Mouse (Mus musculus): ENCODE measurements at regions not wholly inside any gene's neighbourhood (a gene's known extent, or its start where the extent isn't known, plus 50 kb on each side); places are given as distances from the start of the nearest gene placed in this dataset.

DNA sequence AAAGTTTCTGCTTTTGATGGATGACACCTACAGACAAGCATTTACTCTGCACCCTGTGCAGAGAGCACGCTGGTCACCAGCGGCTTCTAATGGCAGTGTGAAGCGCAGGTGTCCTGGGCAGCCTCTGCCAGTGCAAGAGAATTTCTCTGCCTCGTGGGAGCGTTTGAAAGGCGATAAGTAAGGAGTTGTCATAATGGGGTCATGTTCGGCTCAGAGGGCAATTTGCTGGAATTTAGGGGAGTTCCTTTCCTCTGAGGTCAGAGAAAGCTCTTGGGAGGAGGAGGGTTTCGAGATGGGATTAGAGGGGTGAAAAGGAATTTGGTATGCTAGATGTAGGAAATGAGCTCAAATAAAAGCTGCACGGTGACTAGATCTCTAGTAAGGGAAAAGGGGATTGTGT is 144.5 kb downstream of the Ttc32 start:
- DNase-seq (ENCODE audit: low spot score in 2 of 2), result no peak

DNA sequence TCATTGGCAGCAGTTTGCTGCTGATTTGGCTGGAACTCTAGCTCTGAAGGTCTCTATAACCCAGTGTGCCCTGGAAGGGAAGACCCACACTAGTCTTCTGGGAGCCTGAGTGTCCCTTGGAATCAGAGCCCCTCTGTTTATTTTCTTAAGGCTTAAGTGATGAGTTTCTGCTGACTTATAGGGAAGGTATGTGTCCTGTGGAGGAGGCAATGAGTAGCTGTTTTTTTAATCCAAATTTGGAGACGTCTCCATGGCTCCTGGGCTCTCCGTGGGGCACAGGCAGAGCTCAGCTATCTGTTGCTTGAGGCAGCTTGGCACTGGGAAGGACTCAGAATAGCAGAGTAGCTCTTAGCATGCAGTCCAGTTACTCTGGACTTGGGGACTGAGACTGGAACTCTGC is 146.4 kb downstream of the Ttc32 start:
- DNase-seq (ENCODE audit: low spot score in 2 of 2), result no peak

DNA sequence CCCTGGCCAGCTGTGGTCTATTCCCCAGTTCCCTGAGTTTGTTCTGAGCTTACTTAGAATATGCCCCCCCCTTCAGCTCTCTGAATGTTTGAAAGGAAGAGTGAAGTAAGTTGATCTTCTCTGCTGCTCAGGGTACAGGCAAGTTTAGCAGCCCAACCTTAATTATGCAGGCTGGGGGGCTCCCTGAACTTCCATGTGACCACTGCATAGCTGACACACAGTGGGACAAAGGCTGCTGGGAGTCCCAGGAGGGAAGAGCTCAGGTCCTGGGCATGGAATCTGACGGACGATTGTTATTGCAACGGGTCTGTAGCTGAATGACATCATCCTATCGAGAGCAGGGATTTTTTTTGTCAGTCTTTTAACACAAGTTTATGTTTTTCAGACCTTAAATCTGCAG is 148.8 kb downstream of the Ttc32 start:
- no peak for DNase-seq (ENCODE audit: low spot score in 2 of 2)

DNA sequence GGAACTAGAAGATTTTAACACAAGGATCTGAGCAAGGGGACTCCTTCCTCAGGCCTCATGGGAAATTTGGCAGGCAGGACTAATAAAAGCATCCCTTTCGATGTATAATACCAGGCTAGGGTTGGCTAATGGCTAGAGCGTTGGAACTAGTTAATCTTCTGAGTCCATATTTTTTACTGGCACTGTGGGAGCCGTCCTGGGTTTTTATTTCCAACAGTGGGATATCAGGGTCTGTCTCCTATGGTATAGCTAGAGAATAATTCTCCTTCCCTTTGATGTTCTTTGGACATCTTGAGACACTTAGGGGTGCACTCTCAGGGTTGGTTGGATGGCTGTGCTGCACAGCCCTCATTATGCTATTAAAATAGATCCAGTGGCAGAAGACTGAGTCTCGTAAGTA is 150.9 kb downstream of the Ttc32 start:
- no peak for DNase-seq (ENCODE audit: low spot score in 2 of 2)

DNA sequence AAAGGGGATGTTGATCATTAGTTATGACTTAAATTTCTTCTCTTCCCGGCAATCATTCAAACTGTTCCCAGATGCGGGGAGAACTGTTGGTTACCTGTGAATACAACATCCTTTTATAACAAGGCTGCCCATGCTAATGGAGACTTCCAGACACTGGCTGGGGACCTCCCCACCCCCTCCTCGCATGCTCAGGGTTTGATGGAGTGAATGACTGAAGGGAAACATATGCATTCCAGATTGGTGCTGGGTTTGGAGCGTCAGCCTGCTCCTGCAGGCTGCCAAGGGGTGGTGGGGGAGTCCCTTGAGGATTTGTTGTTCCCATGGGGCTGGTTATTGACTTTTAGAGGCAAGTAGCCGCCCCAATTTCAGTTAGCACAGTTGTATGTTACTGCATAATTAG is 161.9 kb downstream of the Ttc32 start:
- DNase-seq (ENCODE audit: low spot score in 2 of 2), result no peak

DNA sequence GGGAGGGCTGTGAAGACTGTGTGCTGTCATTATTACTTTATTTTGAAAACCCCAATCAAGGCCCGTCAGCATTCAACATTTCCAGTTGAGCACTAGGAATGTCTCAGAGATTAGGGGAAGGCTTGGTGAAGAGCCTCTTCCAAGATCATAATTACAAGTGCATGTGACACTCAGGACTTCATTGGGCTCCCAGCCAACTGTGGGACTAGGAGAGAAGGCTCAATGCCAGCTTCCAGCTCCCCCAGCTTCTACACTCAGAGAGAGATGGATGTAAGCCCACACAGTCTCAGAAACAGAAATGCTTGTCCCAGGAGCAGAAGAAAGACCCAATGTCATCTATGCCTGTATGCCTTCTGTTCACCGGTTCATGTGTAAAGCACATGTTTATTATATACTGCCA is 169.5 kb downstream of the Ttc32 start:
- DNase-seq (ENCODE audit: low spot score in 2 of 2), result no peak

DNA sequence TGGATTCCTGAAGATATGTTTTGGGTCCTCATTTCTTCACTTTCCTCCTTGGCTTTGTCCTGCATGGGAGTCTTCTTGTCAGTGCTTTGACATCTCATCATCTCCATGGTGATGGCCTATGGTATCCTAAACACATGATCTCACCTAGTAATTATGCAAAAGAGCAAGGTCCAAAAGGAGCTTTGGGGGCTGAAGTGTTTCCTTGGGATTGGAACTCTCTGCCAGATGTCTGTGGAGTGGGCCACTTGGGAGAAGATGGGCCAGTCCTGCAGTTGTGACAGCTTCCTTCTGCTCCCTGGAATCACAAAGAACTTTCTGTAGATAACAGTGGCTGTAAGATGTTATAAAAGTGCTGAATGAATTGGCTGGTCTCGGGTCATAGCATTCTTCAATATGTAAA is 182.4 kb downstream of the Ttc32 start:
- DNase-seq (ENCODE audit: low spot score in 2 of 2), result no peak

DNA sequence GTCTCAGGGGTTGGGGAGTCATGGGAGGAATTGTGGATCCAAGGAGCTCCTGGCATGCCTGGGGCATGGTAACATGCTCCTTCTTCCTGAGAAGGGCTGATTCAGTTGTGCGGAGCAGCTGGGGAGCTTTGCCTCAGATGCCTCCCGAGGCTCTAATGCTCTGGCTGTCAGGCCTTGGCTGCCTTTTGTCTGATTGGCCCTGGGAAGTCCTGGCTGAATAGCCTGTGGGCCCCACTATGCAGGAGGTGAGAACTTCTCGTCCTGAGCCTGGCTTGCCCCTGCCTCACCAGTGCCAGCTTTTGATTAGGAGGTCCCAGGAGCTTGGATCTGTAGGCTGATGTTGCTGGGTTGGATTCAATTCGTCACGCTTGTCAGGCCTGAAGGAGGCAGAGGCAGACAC is 195.2 kb downstream of the Ttc32 start:
- no peak for DNase-seq (ENCODE audit: low spot score in 2 of 2)

DNA sequence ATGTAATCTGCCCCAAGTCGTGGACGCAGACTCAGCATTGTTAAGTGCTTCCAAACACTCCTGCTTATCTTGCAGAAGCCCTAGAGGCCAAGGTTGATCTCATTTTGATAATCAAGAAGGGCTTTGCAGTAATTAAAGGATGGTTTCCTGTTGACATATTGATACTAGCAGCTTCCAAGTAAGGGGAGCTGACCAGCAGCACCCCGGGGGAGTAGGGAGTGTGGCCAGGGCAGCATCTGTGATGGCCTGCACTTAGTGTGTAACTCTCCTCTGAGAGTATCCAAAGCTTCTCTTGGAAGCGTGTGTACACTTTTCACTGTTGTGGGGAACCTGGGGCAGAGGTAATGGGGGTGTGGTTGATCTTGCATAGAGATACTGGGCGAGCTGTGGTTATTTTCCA is 198.1 kb downstream of the Ttc32 start:
- no peak for DNase-seq (ENCODE audit: low spot score in 2 of 2)

DNA sequence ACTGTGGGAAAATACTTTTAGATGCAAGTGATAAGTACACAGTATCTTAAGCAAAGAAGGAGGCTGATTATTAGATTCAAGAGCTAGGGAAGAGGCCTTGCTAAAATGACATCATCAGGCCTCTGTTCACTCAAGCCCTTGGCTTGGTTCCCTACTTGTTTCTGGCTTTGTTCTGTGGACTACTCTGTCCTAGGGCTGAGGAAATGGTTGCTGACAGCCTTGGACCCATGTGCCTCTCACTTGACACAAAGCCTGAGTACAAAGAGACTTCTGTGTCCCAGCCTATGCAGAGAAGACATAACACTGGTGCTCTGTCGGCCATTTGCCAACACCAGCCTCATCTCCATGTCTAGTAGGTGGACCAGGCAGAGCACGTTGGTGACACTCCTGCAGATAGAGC is 198.7 kb downstream of the Ttc32 start:
- DNase-seq (ENCODE audit: low spot score in 2 of 2), result peak; percentile 18 to 26

DNA sequence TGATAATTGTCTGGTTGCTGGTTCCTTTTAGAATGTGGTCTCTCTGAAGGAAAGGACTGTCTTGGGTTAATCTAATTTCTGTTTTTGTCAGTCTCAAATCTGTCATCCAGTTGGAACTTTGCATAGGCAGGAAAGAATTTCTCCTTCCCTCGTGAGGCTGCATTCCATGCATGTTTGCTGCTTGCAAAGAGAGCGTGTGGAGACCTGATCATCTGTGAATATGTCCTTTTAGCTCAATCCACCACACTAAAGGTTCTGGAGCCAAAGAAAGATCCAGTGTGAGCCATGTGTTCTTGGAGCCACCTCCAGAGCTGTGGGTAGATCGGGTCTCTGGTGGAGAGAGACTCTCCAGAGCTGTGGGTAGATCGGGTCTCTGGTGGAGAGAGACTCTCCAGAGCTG is 200.2 kb downstream of the Ttc32 start:
- no peak for DNase-seq (ENCODE audit: low spot score in 2 of 2)

DNA sequence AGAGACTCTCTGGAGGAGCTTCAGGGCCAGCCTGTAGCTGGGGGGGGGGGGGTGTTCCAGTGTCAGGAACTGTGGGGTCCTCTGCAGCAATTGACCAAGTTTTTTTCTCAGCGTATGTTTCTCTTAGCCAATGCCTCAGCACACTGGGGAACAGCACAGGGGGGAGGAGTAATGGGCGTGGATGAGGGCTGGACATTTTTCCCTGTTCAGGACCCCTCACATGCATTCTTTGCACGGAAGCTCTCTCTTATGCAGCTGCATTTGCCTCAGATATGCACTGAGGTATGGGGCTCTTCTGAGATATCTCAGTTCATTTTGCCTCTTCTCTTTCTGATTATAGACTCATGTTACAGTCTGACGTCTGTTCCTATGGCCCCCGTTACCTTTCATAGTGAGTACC is 200.8 kb downstream of the Ttc32 start:
- no peak for DNase-seq (ENCODE audit: low spot score in 2 of 2)

DNA sequence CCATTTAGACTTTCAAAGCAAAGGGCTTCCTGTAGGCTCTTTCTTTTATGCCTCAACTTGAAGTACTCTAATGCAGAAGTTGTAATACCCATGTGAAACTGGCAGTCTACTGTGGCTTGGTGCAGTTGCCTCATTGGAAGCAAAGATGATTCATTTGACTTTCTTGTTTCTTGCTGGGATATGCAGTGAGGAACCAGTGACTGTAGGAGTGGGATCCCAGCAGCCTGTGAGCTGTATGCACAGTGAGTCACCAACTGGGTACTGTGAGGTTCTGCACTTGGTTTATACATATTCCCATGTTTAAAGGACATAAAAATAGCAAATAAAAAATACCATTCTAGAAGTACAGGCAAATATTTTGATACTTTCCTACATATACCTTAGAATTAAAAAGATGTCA is 202.6 kb downstream of the Ttc32 start:
- no peak for DNase-seq (ENCODE audit: low spot score in 2 of 2)

DNA sequence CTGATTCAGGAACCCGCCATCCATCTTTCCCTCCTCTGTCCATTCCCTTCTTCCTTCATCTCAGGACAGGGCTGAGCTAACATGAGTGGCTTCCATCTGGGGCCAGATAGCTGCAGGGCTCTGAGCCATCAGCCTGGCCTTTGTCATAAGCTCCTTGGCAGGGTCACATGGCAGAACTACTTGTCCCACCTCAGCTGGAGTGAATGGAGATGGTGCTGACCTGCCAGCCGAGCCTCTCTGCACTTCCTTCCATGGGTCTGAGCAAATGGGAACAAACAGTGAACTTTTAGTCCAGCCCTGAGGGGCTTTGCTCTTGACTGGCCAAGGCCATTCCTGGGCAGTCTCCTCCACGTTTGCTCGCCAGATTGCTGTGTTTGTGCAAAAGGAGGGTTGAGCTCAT is 206.1 kb downstream of the Ttc32 start:
- DNase-seq (ENCODE audit: low spot score in 2 of 2), result no peak

DNA sequence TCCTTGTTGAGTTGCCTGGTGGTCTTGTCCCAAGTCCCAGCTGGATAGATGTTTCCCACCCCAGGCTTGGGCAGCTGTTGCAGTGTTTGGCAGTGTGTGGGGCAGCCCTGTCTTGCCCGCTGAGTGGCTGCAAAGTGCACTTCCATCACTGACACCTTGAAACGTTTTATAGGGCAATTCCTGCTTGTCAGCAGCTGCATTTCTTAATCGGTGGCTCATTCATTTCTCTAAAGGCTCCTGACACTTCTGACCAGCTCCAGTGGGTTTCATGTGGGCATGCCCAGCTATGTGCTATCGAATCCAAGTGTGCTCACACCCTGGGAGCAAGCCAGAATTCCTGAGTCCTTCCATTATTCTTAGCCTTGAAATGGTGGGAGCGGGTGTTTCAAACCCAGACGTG is 207.7 kb downstream of the Ttc32 start:
- no peak for DNase-seq (ENCODE audit: low spot score in 2 of 2)

DNA sequence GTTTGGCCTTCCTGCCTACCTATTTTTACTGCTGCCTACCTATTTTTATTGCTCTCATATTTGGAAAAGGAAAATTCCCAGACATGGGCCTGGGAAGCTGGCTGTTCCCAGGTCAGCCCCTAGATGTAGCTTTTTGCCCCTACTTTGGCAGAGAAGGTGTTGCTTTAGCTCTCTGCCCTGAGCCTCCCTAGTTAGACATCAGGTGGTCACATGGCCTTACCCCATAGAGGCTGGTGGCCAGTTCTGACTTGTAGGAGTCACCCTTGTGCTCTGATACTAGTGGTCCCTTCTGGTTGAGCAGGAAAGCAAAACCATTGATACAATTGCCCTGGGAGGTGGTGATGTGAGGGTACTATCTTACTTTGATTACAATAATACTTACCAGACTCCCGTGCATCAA is 208.2 kb downstream of the Ttc32 start:
- DNase-seq (ENCODE audit: low spot score in 2 of 2), result no peak

DNA sequence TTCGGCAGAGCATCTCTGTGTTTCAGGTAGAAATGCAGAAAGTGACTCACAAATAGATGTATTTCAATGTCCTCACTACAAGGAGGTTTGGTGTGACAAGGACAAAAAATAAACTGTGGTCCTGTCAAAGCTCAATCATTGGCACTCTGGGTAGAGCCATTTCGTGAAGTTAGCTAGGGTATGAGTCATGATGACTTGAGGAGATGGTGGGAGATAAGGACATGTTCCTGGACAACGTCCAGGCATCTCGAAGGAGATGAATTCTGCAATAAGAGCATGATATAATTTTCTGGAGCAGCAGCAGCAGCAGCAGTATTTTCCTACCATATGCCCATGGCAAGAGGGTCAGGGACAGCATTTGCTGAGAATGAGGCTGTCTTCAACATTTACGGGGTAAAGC is 217.7 kb downstream of the Ttc32 start:
- DNase-seq (ENCODE audit: low spot score in 2 of 2), result no peak

DNA sequence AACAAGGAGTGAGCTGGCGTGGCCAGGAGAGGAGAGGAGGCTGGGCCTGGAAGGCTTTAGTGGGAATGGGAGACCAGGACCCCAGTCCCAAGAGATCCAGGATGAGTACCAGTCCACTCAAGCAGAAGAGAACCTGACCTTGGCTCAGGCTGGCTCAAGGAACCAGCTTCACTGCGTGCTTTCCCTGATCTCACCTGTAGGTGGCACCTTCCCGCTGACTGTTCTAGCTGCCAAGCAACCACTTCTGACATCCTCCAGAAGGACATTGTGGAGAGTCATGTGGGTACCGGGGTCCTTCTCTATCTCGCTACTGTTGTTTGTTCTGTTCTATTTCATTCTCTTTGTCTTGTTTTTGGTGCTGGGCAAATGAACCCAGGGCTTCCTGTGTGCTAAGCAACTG is 222.0 kb downstream of the Ttc32 start:
- peak in 1 of 2 experiments; percentile 63 for DNase-seq (ENCODE audit: low spot score in 2 of 2)

DNA sequence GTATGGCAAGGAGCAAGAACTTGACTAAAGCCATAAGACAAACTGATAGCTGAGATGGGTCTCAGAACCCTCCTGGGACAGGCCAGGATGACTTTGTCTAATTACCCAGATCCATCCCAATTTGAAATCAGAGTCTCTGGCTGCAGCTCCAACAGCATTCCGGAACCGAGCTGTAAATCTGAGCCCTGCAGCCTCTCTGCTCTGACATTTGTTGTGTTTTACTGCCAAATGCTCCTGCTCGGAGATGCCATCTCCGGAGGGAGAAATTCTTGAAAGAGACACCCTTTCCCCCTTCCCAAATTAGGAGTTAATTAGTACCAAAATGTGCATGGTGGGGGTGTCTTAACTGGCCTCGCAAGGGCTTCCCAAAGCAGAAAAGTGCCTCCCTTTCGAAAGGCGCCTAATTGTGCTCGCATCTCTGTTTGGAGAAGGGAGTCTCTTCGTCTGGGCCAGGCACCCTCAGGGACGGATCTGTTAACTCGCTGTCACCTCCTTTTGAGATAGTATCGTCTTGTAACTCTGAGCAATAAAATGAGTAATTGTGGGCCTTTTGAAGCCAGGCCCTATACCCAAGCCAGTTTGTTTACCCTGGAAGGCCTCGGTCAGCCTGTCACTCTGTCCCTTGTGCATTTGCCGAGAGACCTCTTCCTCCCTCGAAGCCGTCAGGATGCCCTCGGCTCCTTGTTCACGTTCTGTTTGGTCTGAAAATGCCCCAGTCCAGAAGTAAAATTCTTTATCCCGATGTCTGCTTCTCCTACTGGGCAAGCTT is 223.7 kb downstream of the Ttc32 start:
- no peak for DNase-seq (ENCODE audit: low spot score in 2 of 2)

DNA sequence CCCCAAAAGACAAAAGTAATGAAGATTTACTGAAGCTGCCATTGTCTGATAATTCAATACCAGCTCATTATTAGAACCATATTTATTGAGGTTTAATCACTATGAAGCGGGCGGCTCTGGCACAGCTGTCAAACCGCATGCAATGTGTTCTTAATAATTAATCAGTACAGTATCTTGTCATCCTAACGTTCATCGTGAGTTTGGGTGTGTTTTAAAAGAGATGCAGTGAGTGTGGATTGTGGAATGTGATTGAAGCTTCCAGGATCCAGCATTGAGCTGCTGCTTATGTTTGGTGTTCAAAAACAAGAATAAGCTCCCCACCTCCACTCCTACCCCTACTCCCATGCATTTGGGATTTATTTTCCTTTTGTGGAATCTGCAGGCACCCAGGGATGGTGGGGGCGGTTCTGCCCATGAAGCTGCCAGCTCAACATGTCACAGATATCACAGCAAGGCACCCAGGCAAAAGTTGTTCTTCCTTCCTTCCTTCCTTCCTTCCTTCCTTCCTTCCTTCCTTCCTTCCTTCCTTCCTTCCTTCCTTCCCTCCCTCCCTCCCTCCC is 224.6 kb downstream of the Ttc32 start:
- DNase-seq (ENCODE audit: low spot score in 2 of 2), result peak; percentile 23 to 52

DNA sequence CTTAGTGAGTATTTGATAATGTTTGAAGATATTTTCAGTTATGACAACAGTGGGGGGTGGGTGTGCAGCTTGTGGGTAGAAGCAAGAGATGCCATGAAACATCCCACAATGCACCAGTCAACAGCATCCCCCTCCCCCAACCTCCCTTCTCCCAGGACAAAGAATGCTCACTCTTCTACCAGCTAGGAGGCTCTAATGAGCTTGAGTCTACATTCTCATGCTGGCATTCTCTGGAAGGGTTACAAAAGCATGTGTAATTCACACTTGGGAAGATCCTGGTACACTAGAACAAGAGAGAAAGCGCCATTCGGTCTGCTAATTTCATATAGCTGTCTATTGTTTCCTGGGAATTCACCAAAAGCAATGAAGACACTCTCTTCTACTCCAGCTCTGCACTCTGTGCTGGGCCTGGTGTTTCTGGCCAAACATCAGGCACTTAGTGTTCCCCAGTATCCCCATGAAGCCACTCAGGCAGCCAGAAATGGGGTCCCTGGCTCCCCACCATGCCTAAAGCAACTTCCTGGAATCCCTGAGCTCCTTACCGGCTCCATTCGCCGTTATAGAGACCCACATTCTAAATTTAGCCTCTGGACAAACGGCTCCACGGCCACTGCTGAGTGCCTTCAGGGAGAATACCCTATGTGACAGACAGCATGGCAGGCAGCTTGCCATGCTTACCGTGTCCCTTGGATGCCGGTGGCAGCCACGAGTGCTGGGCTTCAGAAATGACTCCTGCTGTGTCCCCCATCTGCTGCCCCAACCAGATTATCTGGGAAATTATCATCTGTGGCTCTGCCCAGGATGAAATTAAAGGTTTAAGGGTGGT is 226.1 kb downstream of the Ttc32 start:
- no peak for DNase-seq (ENCODE audit: low spot score in 2 of 2)

DNA sequence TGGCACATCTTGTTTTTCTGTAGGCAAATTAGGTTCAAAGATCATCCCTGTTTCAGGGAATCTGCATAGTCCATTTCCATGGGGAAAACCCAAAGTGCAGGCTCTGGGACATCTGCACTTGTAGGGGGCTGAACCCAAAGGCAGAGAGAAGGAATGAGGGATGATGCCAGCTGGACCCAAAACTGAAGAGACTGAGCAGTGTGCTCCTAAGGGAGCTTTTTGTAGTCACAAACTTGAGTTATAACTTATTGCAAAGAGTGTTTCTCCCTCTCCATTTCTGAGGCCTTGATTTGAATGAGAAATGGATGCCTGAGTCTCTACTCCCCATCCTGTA is 226.7 kb downstream of the Ttc32 start:
- no peak for DNase-seq (ENCODE audit: low spot score in 2 of 2)

DNA sequence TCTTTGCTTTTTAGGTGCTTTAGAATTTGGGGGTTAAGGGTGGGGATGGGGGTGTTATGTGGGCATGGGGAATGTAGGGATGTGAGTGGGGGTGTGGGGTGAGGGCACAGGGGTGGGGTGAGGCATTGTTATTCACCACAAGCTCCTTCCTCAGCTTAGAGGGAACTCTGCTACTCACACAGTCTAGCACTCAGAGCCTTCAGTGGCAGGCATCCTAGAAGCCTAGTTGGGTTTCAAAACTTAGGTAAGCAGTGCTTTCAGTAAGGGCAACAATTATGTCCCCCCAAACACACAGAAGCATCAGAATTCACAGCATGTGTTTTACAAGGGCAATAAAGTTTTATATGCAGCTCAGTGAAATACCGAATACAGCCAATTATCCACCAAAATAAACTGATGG is 228.4 kb downstream of the Ttc32 start:
- DNase-seq (ENCODE audit: low spot score in 2 of 2), result no peak
